Mouse (Mus musculus) heart, adult 2 months (tissue): ENCODE measurements around the gene Efhd1.

Experiments used
- CTCF ChIP-seq: fragments of 200-600 bp; IDR thresholded peaks from 2 replicates; pipeline ENCODE4 v1.8.1; 2022; ENCODE audit warnings: antibody characterized with exemption, mild to moderate bottlenecking, moderate library complexity
- EP300 ChIP-seq: fragments of 200-500 bp; IDR thresholded peaks from 2 replicates; pipeline ENCODE4 v1.6.1; 2011; ENCODE audit warnings: low read depth, low read length, control low read depth; ENCODE audit not compliant: insufficient read depth
- POLR2A ChIP-seq: fragments of 200-500 bp; IDR thresholded peaks from 2 replicates; pipeline ENCODE4 v1.6.1; 2011; ENCODE audit warnings: mild to moderate bottlenecking, low read depth, low read length, control low read depth; ENCODE audit not compliant: insufficient read depth

DNA sequence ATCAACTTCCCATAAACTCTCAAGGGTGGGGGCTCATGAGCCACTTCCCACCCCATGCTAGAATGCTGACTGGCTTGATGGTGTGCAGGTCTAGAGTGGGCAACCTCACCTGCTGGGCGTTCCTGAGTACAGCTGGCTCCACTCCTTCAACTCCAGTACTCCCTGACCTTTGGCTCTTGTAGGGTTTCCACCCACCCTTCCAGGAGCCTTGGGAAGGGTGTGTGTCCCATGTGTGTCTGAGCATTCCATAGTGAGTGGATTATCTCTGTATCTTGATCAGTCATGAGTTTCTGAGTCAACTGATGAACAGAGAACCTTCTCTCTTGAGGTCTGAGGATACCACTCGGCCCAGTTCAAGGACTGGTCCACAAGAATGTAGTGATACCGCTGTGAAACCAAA lies 44.8 kb downstream of the Efhd1 start:
- no peak for TF ChIP-seq CTCF
- no peak for TF ChIP-seq POLR2A
- TF ChIP-seq EP300: no peak
